Mouse (Mus musculus): ENCODE measurements around the gene Tgfbrap1.
A peak's percentile ranks its signal among the peaks of the same experiment; 100 is the strongest.

Tgfbrap1 gene

DNA sequence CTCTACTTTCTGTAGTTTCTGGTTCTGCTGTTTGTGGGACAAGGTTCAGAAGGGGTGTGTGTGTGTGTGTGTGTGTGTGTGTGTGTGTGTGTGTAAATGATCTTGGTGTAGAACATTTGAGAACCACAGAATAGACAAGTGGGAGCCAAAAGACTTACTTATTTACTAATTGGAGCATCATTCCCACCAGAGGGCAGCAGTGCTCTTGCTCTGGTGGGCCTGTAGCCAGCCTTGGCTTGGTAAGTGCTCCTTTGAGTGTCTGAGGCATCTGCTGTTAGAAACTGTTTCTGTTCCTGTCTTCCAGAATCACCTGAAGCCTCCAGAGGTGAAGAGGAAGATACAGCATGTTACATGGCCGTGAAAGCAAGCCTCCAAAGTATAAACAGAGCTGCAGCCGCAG is 14.4 kb upstream of the Tgfbrap1 start:
- peak; percentile 89 for DNase-seq (ENCODE audit: low read depth, low spot score)

DNA sequence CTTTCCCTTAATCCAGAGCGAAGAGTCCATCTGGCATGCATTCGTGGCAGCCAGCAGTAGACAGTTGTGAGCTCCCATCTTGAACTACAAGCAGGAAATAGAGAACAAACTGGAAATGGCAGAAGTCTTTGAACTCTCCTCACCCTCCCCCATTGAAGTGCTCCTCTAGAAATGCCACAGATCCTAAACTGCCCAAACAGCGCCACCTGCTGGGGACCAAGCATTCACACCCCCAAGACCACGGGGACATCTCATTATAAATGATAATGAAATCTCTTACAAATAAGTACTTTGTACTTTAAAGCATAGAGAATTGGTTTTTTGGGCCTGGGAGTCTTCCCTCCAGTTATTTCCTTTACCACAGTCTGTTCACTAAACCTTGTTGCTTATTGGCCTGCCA is 12.1 kb upstream of the Tgfbrap1 start:
- peak; percentile 75 for DNase-seq (ENCODE audit: low read depth, low spot score)

DNA sequence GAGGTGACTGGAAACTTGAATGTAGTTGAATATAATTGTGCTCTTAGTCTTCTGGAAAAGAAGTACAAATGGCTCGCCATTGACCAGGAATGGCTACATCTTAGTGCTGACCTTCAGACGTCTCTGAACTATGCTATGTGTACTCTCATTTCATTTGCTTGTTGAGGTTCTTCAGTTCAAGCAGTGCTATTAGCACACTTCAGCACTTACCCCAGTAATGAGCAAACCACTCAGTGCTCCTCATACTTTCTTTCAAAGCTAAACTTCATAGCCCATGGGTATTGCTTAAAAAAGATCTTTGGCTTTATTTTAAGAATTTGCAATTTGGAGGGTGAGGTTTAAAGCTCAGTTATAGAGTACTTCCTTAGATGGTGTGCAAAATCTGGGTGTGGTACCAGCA is 10.3 kb upstream of the Tgfbrap1 start:
- DNase-seq (ENCODE audit: low read depth, low spot score) = no peak

DNA sequence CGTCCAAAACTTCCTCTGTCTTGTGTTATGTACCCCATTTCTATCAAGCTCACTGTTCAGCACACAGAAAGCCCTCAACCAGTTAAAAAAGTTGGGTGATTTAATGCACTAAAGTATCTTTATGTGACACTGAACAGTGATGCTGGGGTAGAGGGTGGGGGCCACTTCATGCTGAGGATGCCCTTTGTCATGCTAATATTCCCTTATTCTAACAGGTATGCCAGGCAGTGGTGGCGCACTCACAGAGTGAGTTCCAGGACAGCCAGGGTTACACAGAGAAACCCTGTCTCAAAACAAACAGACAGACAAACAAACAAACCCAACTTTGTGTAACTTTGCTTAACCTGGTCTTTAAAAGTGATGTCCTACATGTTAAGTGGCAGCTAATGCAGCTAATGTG is 4.2 kb downstream of the Tgfbrap1 start:
- no peak for DNase-seq (ENCODE audit: low read depth, low spot score)

DNA sequence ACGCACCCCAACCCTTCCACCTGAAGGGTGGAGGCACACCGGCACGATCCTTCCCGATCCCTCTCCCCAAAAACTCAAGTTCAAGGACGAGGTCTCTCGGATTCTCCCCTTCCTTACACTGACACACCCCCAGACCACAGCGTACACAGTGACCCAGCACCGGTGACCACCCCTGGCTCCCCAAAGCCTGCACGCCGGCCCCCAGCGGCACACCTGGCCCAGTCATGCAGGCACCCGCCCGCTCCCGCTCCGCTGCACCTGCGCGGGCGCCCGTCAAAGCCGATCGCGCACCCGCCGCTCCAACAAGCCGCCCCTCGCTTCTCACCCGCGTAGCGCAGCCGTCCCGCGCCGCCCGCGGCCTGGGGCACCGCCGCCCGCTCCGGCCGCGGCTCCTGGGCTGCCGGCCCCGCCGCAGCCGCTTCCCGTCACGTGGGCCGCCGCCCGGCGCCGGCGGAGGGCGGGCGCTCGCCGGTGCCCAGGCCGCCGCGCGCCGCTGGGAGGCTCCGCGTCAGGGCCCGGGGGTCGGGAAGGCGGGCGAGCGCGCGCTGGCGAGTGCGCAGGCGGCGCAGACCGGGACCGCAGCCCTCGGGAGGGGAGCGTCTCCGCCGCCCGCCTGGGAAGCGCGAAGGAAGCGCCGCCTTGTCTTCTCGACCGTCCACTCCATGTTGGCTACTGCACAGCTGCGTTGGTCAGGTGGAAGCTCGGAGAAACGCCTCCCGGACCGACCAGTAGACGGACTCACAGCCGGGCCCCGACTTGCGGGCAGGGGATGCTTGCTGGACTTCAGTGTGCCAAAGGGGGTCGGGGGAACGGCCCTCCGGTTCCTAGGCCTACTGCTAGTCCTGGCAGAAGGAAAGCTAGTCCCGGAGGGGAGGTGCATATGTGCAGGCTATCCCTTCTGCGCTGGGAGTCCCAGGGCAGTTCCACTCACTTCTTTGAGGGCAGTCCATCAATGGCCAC is 6.1 kb downstream of the Tgfbrap1 start:
- DNase-seq (ENCODE audit: low read depth, low spot score) = peak; percentile 81

DNA sequence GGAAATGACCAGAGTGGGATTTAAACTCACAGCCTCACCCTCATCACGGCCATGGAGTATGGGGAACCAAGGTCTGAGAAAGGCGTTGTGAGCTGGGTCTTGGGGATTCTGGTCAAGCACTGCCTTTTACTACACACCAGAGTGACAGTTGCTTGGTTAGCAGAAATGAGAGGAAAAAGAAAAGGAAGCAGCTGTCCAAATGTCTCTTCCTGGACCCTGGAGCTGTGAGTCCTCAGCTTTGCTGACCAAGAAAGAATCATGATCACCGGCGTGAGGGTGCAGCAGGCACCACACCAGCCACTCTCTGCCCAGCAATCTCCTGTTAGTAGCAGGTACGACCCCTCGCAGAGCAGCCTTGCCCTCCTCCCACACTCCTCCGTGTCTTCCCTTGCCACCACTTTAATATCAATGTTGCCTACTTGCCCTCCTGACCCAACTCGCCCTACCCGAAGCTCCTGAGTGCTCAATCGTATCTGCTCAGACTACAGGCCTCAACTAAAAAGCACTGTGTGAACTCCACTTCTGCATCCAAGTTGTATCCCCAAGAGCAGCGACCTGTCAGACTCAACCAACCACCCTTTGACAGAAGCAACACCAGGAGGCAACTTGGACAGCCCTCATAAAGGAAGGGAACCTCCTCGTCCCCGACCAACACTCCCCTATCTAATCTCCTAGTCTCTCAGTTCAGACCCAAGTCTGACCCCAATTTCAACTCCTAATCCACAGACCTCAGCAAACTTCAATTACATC is 7.0 kb downstream of the Tgfbrap1 start:
- peak; percentile 16 for DNase-seq (ENCODE audit: low read depth, low spot score)

DNA sequence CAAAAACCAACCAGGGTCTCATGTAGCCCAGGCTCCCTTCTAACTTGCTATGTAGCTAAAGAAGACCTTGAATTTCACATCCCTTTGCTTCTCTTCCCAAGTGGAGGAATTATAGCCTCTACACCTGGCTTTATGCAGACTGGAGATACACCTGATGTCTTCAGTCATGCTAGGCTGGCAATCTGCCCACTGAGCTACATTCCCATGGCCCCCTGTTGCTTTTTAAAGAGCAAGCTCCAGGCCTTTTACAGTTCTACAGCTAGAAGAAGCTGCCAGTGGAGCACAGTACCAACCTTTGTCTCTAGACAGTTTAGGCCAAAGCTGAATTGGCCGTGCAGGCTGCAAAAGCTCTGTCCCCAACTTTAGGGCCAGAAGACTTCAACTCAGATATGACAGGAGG is 8.0 kb downstream of the Tgfbrap1 start:
- DNase-seq (ENCODE audit: low read depth, low spot score) = peak; percentile 29

DNA sequence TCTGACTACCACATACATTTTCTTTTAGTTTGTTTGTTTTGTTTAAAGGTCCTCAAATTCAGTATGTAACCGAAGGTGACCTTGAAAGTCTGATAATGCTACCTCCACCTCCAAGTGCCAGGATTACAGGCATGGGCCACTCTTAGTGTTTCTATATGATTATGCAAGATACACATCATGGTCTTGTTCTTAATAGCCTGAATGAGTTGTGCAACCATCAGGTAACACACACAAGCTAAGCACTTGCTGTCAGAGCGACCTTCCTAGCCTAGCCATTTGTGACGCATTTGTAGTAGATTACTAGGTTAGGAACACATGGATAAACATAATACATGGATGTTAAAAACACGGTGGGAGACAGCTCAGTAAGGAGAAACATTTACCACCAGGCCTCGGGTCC is 15.5 kb downstream of the Tgfbrap1 start:
- no peak for DNase-seq (ENCODE audit: low read depth, low spot score)

DNA sequence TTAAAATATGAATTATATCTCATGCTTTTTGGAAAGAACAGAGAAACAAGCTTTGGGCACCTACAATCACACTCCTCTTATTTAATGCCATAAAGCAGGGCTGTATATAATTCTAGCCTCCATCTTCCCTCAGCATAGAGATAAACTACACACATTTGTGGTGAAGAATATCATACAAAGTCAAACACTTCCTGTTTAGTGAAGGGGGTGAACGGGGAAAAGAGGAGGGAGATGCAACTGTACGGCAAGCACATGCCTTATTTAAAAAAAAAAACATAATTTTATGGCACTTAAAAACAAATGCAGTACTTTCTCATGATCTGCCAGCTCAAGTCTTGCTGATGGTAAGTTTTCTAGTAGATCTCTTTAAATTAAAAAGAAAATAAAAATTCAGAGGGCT is 20.3 kb downstream of the Tgfbrap1 start:
- DNase-seq (ENCODE audit: low read depth, low spot score) = no peak

DNA sequence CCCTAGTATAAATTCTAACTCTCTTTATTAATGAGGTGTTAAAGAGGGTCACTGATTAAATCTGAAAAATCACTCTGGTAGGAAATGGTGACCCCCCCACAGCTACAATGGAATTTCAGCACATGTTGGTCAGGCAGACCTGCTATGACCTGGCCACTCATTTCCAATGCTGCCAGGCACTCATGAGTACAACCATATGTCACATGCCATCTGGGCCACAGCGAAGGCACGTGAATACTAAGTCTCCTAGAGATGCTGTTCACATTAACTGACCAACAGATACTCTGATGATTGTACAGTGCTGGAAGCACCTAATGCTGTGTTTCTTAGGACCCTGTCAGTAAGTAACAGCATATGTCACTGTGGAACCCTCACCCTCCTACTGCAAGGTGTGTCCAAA is 23.6 kb downstream of the Tgfbrap1 start:
- DNase-seq (ENCODE audit: low read depth, low spot score) = peak; percentile 90

DNA sequence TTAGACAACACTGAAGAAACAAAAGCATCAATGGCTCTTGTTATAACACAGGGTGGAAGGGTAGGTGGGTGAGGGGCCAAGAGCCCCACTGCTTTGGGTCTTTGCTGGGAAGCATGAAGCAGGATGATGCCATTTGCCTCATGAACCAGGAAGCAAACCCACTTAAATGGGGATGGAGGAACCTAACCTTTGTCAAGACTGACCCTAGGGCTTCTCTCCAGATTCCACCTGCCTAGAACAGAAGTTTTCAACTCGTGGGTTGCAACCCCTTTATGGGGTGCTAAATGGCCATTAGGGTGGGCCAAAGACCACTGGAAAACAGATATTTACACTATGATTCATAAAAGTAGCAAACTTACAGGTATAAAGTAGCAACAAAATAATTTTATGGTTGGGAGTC is 25.9 kb downstream of the Tgfbrap1 start:
- DNase-seq (ENCODE audit: low read depth, low spot score) = no peak

DNA sequence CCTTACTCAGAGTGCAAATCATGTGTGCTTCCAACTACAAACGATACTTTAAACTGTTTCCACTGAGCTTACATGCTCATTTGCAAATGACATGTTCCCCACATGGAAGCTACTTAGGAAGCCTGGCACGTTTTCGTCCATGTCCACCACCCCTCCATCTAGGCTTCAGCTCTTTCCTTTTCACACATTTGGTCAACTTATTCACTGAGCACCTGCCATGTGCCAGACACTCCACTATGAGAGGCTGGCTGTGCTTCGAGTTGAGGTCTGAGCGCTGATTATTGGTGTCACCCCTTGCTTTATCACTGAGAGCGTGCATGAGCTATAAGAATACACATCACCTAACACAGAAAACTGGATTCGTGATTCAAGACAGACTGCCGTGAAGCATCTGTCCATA is 26.4 kb downstream of the Tgfbrap1 start:
- no peak for DNase-seq (ENCODE audit: low read depth, low spot score)

DNA sequence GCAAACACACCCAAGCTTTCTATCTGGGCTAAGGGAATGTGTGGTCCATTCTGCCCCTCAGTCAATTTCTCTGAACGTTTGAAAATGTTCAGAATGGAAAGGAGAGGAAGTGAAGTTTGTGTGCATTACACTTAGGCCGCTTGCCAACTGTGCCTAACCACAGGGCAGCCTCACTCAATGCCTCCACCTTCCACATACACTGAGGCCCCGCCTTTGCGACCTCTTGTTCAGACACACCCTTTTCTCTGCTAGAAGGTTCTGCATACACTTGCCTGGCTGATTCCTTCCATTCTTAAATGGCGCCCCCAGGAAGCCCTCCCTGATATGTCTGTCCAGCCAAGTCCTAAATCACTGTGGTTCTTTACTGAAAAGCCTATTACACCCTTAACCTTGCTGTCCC is 27.7 kb downstream of the Tgfbrap1 start:
- DNase-seq (ENCODE audit: low read depth, low spot score) = no peak

DNA sequence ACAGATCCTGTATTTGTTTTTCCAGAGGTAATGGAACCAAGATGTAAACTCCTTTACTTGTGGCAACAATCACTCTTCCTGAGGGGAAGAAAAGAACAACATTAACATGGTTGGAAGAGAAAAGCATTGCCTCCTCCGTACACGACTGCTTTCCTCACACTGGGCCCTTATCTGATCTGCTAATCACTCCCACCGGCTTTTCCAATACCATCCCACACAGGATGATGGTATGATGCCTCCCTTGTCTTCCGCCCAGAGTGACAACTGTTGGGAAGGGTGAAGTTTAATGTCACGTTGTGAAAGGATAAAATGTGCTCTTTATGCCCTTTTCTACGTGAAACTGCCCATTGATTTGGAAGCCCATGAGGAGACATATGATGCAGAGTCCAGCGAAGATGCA is 30.9 kb downstream of the Tgfbrap1 start:
- DNase-seq (ENCODE audit: low read depth, low spot score) = no peak

DNA sequence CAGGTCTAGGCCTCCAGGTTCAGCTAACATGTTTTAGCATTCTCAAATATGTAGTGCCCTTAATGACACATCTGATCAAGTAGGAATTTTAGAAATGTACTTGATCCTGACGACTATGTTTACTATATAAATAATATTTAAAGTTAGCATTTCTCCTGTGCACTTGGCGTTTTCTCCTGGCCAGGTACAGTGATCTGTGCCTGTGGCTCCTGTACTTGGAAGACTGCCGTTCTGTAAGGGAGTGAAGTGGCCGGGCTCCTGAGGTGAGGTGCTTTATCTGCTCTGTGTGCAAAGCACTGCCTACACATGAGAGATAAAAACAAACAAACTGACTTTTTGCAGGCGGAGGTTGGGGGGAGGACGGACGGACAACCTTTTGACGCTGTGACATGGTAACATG is 31.9 kb downstream of the Tgfbrap1 start:
- DNase-seq (ENCODE audit: low read depth, low spot score) = no peak

DNA sequence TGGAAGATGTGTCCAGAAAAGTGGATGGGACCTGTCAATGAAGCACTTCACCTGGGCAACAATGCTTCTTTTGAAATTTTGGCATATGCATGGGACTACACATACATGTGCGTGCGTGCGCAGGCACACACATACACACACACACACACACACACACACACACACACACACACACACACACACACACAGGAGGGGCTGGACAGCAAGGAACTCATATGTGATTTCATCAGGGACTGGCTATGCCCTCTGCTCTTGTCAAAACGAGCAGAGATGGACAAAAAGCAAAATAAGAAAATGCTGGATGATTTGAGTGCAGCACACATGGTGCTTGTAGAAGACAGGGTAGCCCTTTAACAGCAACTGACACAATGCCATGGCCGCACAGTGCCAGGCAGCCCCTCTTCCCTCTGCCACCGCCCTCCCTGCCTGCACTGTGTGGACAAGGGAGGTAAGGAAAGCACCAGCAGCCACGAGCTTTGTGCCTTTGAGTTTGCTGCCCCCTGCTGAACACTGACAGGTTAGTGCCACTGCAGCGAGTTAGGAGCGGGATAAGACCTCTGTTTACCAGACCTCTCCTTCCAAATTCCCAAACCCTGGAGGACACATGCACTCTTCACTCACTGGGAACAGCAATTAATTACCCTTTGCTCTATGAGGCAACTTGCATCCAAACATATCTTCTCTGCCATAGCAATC is 32.7 kb downstream of the Tgfbrap1 start:
- DNase-seq (ENCODE audit: low read depth, low spot score) = peak; percentile 87

DNA sequence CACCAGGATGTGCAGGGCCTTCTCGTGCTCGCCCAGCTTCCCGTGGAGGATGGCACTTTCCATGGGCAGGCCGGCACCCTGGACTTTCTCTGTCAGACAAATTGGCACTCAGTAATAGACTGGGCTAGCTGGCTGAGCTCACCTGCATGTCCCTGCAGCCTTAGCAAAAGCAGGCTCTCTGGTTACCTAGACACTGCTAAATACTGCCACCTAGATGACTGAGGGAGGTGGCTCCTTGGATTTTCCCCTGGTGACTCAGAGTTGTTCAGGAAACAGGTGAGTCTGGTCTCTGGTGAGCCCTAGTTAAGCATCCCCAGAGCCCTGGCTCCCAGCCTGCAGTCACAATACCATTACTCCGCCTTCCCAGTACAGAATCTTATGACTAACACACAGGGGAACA is 46.5 kb downstream of the Tgfbrap1 start:
- peak; percentile 59 for DNase-seq (ENCODE audit: low read depth, low spot score)

DNA sequence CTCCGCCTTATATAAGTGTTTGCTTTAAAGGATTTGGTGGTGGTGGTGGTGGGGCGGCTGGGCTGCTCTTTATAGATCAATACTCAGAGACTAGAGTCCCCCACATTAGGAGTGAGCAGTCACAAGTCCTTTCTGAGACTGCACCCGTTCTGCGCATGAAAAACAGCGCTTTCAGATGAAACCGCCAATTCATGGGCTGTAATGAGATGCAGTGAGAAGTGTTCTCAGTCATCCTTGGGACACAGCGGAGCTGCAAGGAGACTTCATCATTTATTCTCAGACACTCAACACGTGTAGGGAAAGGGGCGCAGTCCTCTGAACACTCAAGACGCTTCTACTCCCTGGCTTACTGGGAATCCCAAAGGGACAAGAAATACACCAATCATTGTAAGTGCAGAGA is 50.6 kb downstream of the Tgfbrap1 start:
- peak; percentile 68 for DNase-seq (ENCODE audit: low read depth, low spot score)

DNA sequence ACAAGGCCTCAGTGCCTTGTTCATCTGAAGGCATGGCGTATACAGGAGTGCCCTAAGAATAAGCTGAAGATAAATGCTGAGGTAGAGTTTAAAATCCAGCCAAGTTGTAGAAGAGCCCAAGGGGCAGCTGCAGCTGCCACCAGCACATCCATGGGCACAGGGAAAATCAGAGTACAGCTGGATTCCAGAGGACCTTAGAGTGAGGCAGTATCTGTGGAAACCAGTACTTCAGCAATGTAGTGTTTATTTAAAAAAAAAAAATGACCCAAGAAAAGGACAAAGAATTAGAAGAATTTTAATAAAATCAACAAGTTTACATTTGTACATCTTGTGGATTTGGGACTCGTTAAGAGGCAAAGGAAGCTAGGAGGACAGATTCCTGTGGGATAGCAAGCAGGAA is 51.4 kb downstream of the Tgfbrap1 start:
- no peak for DNase-seq (ENCODE audit: low read depth, low spot score)

DNA sequence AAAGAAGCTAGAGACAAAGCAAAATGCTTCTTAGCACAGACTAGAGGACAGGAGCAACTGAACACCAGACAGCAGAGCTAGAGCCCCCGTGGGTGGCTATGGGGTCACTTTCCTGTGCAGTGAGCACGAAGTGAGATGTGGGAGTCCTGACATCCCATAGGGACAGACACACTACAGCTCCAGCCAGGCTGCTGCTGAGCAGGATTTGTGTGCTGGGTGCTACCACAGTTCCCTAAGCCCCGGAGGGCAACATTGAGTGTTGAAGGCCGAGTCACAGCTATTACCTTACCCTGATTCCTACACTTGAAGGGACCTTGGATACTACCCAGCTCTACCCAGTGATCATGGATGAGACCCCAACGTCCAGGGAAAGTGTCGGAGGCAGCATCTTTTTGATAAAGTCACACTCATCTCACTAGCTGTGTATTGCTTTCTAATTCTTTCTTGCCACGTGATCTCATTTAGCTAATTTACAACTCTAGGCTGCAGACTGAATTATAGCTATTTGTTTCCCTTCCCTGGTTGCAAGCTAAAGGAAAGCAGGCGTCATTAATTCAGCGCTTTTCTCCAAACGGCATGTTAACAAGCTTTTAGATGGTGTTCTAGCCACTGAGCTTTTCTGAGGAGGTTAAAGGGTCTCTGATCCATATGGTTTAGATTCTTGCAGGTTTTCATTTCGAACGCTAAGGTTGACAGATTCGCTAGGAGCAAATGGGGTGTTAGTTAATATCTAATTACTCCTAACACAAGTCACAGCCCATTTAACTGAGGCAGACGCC is 53.0 kb downstream of the Tgfbrap1 start:
- DNase-seq (ENCODE audit: low read depth, low spot score) = no peak

DNA sequence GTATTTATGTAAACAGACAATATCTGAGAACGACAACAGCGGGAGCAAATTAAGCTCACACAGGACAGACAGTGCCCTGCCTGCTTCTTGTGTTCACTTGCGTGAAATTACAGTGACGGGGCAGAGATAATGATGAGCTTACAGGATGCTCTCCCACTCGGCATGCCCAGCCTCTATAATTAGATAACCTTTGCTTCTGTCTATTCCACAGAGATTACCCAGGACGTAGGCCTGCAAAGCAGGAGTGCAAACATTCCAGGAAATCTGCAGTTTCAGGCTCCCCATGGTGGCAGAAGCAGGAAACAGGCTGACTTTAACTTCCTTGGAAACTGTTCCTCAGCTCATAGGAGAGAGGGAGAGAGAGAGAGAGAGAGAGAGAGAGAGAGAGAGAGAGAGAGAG is 56.2 kb downstream of the Tgfbrap1 start:
- DNase-seq (ENCODE audit: low read depth, low spot score) = peak; percentile 71

DNA sequence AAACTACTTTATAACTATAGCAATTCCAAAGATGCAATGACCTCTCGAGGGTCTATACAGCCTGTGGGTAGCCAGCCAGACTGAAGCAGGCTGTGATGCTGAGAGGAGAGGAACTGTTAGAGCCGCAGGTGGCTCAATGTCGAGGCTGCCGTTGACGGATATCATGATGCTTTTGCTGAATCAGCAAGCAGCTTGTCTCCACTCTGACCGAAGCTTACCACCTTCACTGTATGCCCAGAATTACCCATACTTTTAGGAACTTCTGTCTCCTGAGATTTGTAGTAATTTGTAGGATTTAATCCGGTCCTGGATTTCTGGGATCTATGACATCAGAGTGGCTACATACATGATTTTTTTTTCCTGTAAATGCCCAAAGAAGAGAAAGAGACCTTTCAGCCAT is 62.4 kb downstream of the Tgfbrap1 start:
- no peak for DNase-seq (ENCODE audit: low read depth, low spot score)
